Mouse (Mus musculus): Measurements from ENCODE around the gene Acot1.
"Not testable (repeated sequence)": the region's sequence is repeated elsewhere in the genome, so short reads cannot be mapped to it uniquely, and the experiment has no call there.

Gene Acot1

GRCm38 (mm10) chr12:84009171-84009965 lies at the start of gene Acot1:
Gene Acot1 (plus strand): TSS chr12:84009490.
- peak in 1 of 2 experiments; percentile 15 for DNase-seq (ENCODE audit: low spot score in 2 of 2)

GRCm38 (mm10) chr12:83965235-83965634 lies 44.1 kb upstream of the Acot1 start:
- no peak for DNase-seq (ENCODE audit: low spot score in 2 of 2)

- DNase-seq (ENCODE audit: low spot score in 2 of 2), result no peak
These were observed 37.2 kb upstream of the Acot1 start for GRCm38 (mm10) chr12:83972117-83972516.

- no peak for DNase-seq (ENCODE audit: low spot score in 2 of 2)
These were observed 30.4 kb upstream of the Acot1 start for GRCm38 (mm10) chr12:83978862-83979261.

- no peak for DNase-seq (ENCODE audit: low spot score in 2 of 2)
These were observed 27.7 kb upstream of the Acot1 start for GRCm38 (mm10) chr12:83981615-83982014.

- no peak for DNase-seq (ENCODE audit: low spot score in 2 of 2)
These were observed 24.5 kb upstream of the Acot1 start, which contains the start of gene Heatr4 for GRCm38 (mm10) chr12:83984752-83985151. Gene Heatr4 (minus strand): TSS chr12:83984852.

- DNase-seq (ENCODE audit: low spot score in 2 of 2), result no peak
These were observed 22.1 kb upstream of the Acot1 start for GRCm38 (mm10) chr12:83987242-83987582.

- DNase-seq (ENCODE audit: low spot score in 2 of 2), result peak; percentile 43 to 65
These were observed 21.5 kb upstream of the Acot1 start, which contains the start of gene Acot2 for GRCm38 (mm10) chr12:83987583-83988441. Gene Acot2 (plus strand): TSS chr12:83987861.

- no peak for DNase-seq (ENCODE audit: low spot score in 2 of 2)
These were observed 20.8 kb upstream of the Acot1 start for GRCm38 (mm10) chr12:83988483-83988882.

- no peak for DNase-seq (ENCODE audit: low spot score in 2 of 2)
These were observed 19.9 kb upstream of the Acot1 start for GRCm38 (mm10) chr12:83989378-83989777.

GRCm38 (mm10) chr12:83997221-83997620 lies 12.1 kb upstream of the Acot1 start:
- no peak for DNase-seq (ENCODE audit: low spot score in 2 of 2)

GRCm38 (mm10) chr12:83998341-83999107 lies 10.8 kb upstream of the Acot1 start:
- DNase-seq (ENCODE audit: low spot score in 2 of 2), result no peak

- not testable (repeated sequence) for DNase-seq (ENCODE audit: low spot score in 2 of 2)
These were observed 10.1 kb upstream of the Acot1 start for GRCm38 (mm10) chr12:83999237-83999636.

GRCm38 (mm10) chr12:84000418-84000817 lies 8.9 kb upstream of the Acot1 start:
- DNase-seq (ENCODE audit: low spot score in 2 of 2), result no peak

- no peak for DNase-seq (ENCODE audit: low spot score in 2 of 2)
These were observed 5.4 kb upstream of the Acot1 start for GRCm38 (mm10) chr12:84003866-84004265.

- DNase-seq (ENCODE audit: low spot score in 2 of 2), result no peak
These were observed 1.0 kb upstream of the Acot1 start for GRCm38 (mm10) chr12:84008251-84008650.

- DNase-seq (ENCODE audit: low spot score in 2 of 2), result no peak
These were observed 561 bp upstream of the Acot1 start for GRCm38 (mm10) chr12:84008729-84009128.

GRCm38 (mm10) chr12:84010201-84010600 lies 911 bp downstream of the Acot1 start:
- no peak for DNase-seq (ENCODE audit: low spot score in 2 of 2)

GRCm38 (mm10) chr12:84011251-84012040 lies 2.2 kb downstream of the Acot1 start:
- DNase-seq (ENCODE audit: low spot score in 2 of 2), result no peak

- no peak for DNase-seq (ENCODE audit: low spot score in 2 of 2)
These were observed 3.8 kb downstream of the Acot1 start for GRCm38 (mm10) chr12:84013130-84013529.

- no peak for DNase-seq (ENCODE audit: low spot score in 2 of 2)
These were observed 4.4 kb downstream of the Acot1 start for GRCm38 (mm10) chr12:84013701-84014100.

All from spleen, postnatal 14 days (tissue).